Mouse (Mus musculus): Measurements from ENCODE around the gene Pcyt1a. TPM values are rescaled to one million over a fixed set of nuclear protein-coding genes. Genes with fewer than 3 reads are reported as not detected.

Pcyt1a gene
- polyA plus RNA-seq, 1 experiment from 2014 or later = 50.9 TPM

DNA sequence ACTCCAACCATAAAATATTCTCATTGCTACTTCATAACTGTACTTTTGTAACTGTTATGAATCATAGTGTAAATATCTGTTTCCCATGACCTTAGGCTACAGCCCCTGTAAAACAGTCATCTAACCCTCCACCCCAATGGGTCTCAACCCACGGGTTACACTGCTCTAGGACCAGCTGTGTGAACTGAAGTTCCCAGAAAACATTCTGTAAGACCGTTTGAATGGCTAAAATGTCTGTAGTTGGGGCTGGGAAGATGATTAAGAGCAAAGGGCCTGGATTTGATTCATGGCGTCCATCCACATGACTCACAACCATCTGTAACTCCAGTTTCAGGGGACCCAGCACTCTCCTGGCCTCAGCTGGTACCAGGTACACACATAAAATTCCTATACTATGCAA is 32.5 kb upstream of the Pcyt1a start:
- H3K4me3 ChIP-seq (ENCODE audit: low read depth, low read length) = no peak overlapping the region
- no peak overlapping the region for H3K27ac ChIP-seq (ENCODE audit: low read depth, low read length)
- no peaks in the 10 kb centered on the region for H3K27me3 ChIP-seq (ENCODE audit: control insufficient read depth, insufficient read depth, low read length)
- H3K4me2 ChIP-seq (ENCODE audit: low read depth, low read length) = no peak overlapping the region
- H3K36me3 ChIP-seq (ENCODE audit: control insufficient read depth, insufficient read depth, low read length) = peaks cover under 1% of the 10 kb centered on the region; the same call in 1 of the 2 replicates
- H3K4me1 ChIP-seq (ENCODE audit: control insufficient read depth, insufficient read depth, low read length) = no peaks in the 10 kb centered on the region
- ATAC-seq (ENCODE audit: low read depth) = no peak
- no peaks in the 10 kb centered on the region for H3K9me3 ChIP-seq (ENCODE audit: control insufficient read depth, low read length)
- WGBS = 80% methylated on average over 3 of the region's 3 CpGs
- no peak overlapping the region for H3K9ac ChIP-seq (replicated peaks; ENCODE audit: low read depth, low read length)

DNA sequence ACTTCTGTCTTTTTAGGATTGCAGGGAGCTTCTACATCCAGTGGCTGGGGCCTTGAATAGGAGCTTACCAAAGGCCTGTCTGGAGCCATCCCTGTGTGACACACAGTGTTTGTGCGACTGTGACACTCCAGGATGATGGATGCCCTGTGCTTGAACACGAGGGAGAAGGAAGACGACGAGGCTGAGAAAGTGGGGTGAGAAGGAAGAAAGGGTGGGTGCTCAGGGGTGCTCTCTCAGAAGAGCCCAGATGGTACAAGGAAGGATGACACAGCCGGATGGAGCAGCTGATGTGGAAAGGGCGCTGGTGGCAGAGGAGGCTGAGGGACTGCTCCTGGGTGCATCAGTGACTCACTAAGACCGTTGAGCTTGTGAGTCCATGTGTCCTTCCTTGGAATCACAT is 30.5 kb upstream of the Pcyt1a start, which contains the start of gene Tm4sf19:
Gene Tm4sf19, plus strand, starts transcription at position 240 of the 400 bp plus-strand sequence.
- H3K36me3 ChIP-seq (ENCODE audit: control insufficient read depth, insufficient read depth, low read length) = no peaks in the 10 kb centered on the region
- ATAC-seq (ENCODE audit: low read depth) = no peak
- no peak within 1 kb of the TSS for H3K27ac ChIP-seq (ENCODE audit: low read depth, low read length)
- no peak within 1 kb of the TSS for H3K4me2 ChIP-seq (ENCODE audit: low read depth, low read length)
- no peak within 1 kb of the TSS for H3K9ac ChIP-seq (replicated peaks; ENCODE audit: low read depth, low read length)
- no peaks in the 10 kb centered on the region for H3K27me3 ChIP-seq (ENCODE audit: control insufficient read depth, insufficient read depth, low read length)
- no peak within 1 kb of the TSS for H3K4me3 ChIP-seq (ENCODE audit: low read depth, low read length)
- no peaks in the 10 kb centered on the region for H3K9me3 ChIP-seq (ENCODE audit: control insufficient read depth, low read length)
- 85% methylated on average over 7 of the region's 7 CpGs for WGBS
- H3K4me1 ChIP-seq (ENCODE audit: control insufficient read depth, insufficient read depth, low read length) = no peaks in the 10 kb centered on the region

GRCm38 (mm10) chr16:32401335-32401965 is 29.3 kb upstream of the Pcyt1a start:
- H3K9ac ChIP-seq (replicated peaks; ENCODE audit: low read depth, low read length) = no peak overlapping the region
- no peaks in the 10 kb centered on the region for H3K9me3 ChIP-seq (ENCODE audit: control insufficient read depth, low read length)
- H3K4me2 ChIP-seq (ENCODE audit: low read depth, low read length) = no peak overlapping the region
- no peak for ATAC-seq (ENCODE audit: low read depth)
- no peaks in the 10 kb centered on the region for H3K36me3 ChIP-seq (ENCODE audit: control insufficient read depth, insufficient read depth, low read length)
- H3K4me3 ChIP-seq (ENCODE audit: low read depth, low read length) = no peak overlapping the region
- H3K27ac ChIP-seq (ENCODE audit: low read depth, low read length) = no peak overlapping the region
- 84% methylated on average over 9 of the region's 9 CpGs for WGBS
- no peaks in the 10 kb centered on the region for H3K27me3 ChIP-seq (ENCODE audit: control insufficient read depth, insufficient read depth, low read length)
- H3K4me1 ChIP-seq (ENCODE audit: control insufficient read depth, insufficient read depth, low read length) = no peaks in the 10 kb centered on the region

DNA sequence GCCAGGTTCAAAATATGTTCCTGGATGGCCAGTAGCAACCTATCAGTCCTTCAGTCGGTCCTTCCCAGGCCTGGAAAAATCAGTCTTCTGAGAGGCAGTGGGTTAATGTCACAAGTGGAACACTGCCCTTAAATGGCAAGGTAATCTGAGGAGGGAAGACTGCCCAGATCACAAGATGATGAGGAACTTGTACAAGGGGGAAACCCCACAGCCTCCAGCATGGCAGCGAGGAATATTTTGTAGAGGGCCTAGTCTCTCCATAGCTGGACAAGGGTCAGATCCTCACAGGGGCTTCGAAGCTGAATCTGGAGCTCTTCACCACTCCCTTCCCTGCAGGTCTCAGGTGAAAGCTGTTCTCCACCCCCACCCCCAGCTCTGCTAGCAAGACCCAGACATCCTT is 27.9 kb upstream of the Pcyt1a start:
- no peak overlapping the region for H3K4me2 ChIP-seq (ENCODE audit: low read depth, low read length)
- H3K4me3 ChIP-seq (ENCODE audit: low read depth, low read length) = no peak overlapping the region
- no peak for ATAC-seq (ENCODE audit: low read depth)
- H3K9me3 ChIP-seq (ENCODE audit: control insufficient read depth, low read length) = no peaks in the 10 kb centered on the region
- no peak overlapping the region for H3K27ac ChIP-seq (ENCODE audit: low read depth, low read length)
- H3K36me3 ChIP-seq (ENCODE audit: control insufficient read depth, insufficient read depth, low read length) = no peaks in the 10 kb centered on the region
- WGBS = 90% methylated on average over 3 of the region's 3 CpGs
- no peaks in the 10 kb centered on the region for H3K27me3 ChIP-seq (ENCODE audit: control insufficient read depth, insufficient read depth, low read length)
- H3K4me1 ChIP-seq (ENCODE audit: control insufficient read depth, insufficient read depth, low read length) = no peaks in the 10 kb centered on the region
- no peak overlapping the region for H3K9ac ChIP-seq (replicated peaks; ENCODE audit: low read depth, low read length)

DNA sequence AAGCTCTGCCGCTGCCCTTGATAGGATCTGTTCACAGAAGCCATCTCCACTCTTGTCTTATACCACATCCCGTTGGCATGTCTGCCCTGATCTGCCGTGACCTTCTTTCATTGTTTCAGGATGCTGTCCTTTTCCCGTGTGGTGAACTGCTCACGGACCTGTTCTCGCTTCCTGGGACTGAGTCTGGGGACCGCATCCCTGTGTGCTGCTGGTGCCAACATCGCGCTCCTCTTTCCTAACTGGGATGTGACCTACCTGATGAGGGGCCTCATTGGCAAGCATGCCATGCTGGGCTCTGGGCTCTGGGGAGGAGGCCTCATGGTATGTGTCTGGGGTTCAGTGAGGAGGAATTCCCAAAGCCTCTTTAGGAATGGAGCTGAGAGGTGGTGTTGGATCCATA is 25.0 kb upstream of the Pcyt1a start:
- Histone ChIP-seq H3K4me2 (ENCODE audit: low read depth, low read length) (no peak overlapping the region), H3K9me3 (ENCODE audit: control insufficient read depth, low read length) (no peaks in the 10 kb centered on the region), H3K27me3 (ENCODE audit: control insufficient read depth, insufficient read depth, low read length) (no peaks in the 10 kb centered on the region), H3K9ac (replicated peaks; ENCODE audit: low read depth, low read length) (no peak overlapping the region), H3K27ac (ENCODE audit: low read depth, low read length) (no peak overlapping the region), H3K4me3 (ENCODE audit: low read depth, low read length) (no peak overlapping the region), H3K36me3 (ENCODE audit: control insufficient read depth, insufficient read depth, low read length) (no peaks in the 10 kb centered on the region), H3K4me1 (ENCODE audit: control insufficient read depth, insufficient read depth, low read length) (no peaks in the 10 kb centered on the region)
- 92% methylated on average over 9 of the region's 9 CpGs for WGBS
- ATAC-seq (ENCODE audit: low read depth) = no peak

DNA sequence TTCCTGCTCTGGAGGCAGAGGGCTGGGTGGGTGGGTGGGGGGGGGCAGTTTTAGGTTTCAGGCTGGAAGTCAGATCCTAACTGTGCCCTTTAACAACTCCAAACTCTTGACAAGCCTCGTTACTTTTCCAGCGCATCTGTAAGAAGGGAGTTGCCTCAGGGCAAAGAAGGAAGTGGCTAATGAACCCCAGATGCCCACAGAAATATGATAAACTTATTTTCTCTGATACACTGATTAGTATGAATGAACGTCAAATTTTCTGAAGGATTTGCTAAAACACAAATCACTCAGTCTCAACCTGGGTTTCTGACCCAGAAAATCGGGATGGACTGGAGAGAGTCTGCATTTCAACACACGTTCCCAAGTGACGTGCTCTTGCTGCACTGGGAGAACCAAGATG is 24.1 kb upstream of the Pcyt1a start:
- Histone ChIP-seq H3K36me3 (ENCODE audit: control insufficient read depth, insufficient read depth, low read length) (no peaks in the 10 kb centered on the region), H3K9ac (replicated peaks; ENCODE audit: low read depth, low read length) (no peak overlapping the region), H3K9me3 (ENCODE audit: control insufficient read depth, low read length) (no peaks in the 10 kb centered on the region), H3K4me3 (ENCODE audit: low read depth, low read length) (no peak overlapping the region), H3K27ac (ENCODE audit: low read depth, low read length) (no peak overlapping the region), H3K27me3 (ENCODE audit: control insufficient read depth, insufficient read depth, low read length) (no peaks in the 10 kb centered on the region), H3K4me2 (ENCODE audit: low read depth, low read length) (no peak overlapping the region), H3K4me1 (ENCODE audit: control insufficient read depth, insufficient read depth, low read length) (no peaks in the 10 kb centered on the region)
- no peak for ATAC-seq (ENCODE audit: low read depth)
- 89% methylated on average over 6 of the region's 6 CpGs for WGBS

- H3K36me3 ChIP-seq (ENCODE audit: control insufficient read depth, insufficient read depth, low read length) = no peaks in the 10 kb centered on the region
- no peak overlapping the region for H3K4me2 ChIP-seq (ENCODE audit: low read depth, low read length)
- 85% methylated on average over 10 of the region's 10 CpGs for WGBS
- H3K4me3 ChIP-seq (ENCODE audit: low read depth, low read length) = no peak overlapping the region
- H3K4me1 ChIP-seq (ENCODE audit: control insufficient read depth, insufficient read depth, low read length) = no peaks in the 10 kb centered on the region
- no peak for ATAC-seq (ENCODE audit: low read depth)
- H3K27ac ChIP-seq (ENCODE audit: low read depth, low read length) = no peak overlapping the region
- no peaks in the 10 kb centered on the region for H3K27me3 ChIP-seq (ENCODE audit: control insufficient read depth, insufficient read depth, low read length)
- H3K9ac ChIP-seq (replicated peaks; ENCODE audit: low read depth, low read length) = no peak overlapping the region
- no peaks in the 10 kb centered on the region for H3K9me3 ChIP-seq (ENCODE audit: control insufficient read depth, low read length)
Measured at GRCm38 (mm10) chr16:32407730-32408129, 23.0 kb upstream of the Pcyt1a start.

- WGBS = 52% methylated on average over 1 of the region's 1 CpGs
- H3K9me3 ChIP-seq (ENCODE audit: control insufficient read depth, low read length) = no peaks in the 10 kb centered on the region
- H3K27me3 ChIP-seq (ENCODE audit: control insufficient read depth, insufficient read depth, low read length) = no peaks in the 10 kb centered on the region
- H3K4me2 ChIP-seq (ENCODE audit: low read depth, low read length) = no peak overlapping the region
- H3K4me3 ChIP-seq (ENCODE audit: low read depth, low read length) = no peak overlapping the region
- no peak for ATAC-seq (ENCODE audit: low read depth)
- H3K27ac ChIP-seq (ENCODE audit: low read depth, low read length) = no peak overlapping the region
- no peak overlapping the region for H3K9ac ChIP-seq (replicated peaks; ENCODE audit: low read depth, low read length)
- H3K36me3 ChIP-seq (ENCODE audit: control insufficient read depth, insufficient read depth, low read length) = no peaks in the 10 kb centered on the region
- H3K4me1 ChIP-seq (ENCODE audit: control insufficient read depth, insufficient read depth, low read length) = 0 out of 2 replicates have a peak, but pooled peaks cover 5% of the 10 kb centered on the region
Measured at GRCm38 (mm10) chr16:32417457-32417856, 13.3 kb upstream of the Pcyt1a start.

DNA sequence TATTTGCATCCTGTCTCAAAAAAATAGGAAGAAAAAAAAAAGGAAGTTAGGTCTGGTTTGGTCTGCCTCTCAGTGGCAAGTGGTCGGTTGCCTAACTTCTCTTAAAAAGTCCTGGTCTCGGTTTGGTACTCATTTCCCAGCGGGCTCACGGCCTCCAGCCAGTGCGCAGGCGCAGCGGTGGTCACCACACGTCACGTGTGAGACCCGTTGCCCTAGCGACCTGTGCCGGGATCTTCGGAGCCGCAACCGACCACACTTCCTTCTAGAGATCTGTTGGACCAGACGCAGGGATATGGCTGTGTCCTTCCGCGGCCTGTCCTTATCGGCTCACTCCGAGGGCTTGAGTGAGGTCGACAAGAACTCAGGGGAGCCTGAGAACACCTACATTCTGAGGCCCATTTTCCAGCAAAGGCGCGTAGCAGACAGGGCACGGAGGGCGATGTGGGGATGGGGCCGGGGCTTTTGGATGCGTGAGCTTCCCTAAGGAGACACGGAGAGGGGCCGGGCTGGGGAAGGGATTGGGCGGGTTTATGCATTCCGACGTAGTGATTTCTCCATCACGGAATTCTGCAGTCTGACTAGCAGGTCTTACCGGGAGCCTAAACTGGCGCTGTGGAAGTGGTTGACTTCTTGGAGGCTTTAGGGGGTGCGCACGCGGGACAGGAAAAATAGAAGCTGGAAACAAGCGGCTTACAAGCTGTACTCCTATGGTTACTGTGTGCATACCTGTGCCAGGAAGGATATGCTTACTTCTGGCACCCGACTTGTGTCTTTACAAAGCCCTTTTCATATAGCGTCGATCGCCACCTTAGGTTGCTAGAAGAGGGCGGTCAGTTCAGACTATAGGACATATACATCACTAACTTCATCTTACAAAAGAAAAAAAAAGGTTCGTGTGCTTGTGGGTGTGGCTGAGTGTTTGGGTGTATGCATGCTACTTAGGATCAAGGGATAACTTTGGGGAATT is 10.9 kb upstream of the Pcyt1a start, which contains the start of gene Tctex1d2:
Gene Tctex1d2, plus strand, starts transcription at position 186 of the 967 bp plus-strand sequence.
- Histone ChIP-seq H3K27me3 (ENCODE audit: control insufficient read depth, insufficient read depth, low read length) (no peaks in the 10 kb centered on the region), H3K9ac (replicated peaks; ENCODE audit: low read depth, low read length) (peak within 1 kb of the TSS; percentile 50), H3K36me3 (ENCODE audit: control insufficient read depth, insufficient read depth, low read length) (no peaks in the 10 kb centered on the region), H3K4me1 (ENCODE audit: control insufficient read depth, insufficient read depth, low read length) (0 out of 2 replicates have a peak, but pooled peaks cover 5% of the 10 kb centered on the region), H3K9me3 (ENCODE audit: control insufficient read depth, low read length) (no peaks in the 10 kb centered on the region), H3K27ac (ENCODE audit: low read depth, low read length) (peak within 1 kb of the TSS; percentile 81), H3K4me3 (ENCODE audit: low read depth, low read length) (peak within 1 kb of the TSS; percentile 52), H3K4me2 (ENCODE audit: low read depth, low read length) (peak within 1 kb of the TSS; percentile 59)
- WGBS = 1% methylated on average over 45 of the region's 45 CpGs
- peak; percentile 94 for ATAC-seq (ENCODE audit: low read depth)

Measured in neural tube, embryonic 14.5 days (tissue).